Mouse (Mus musculus): ENCODE data around the gene 4632433K11Rik. TPM values are rescaled to one million over a fixed set of nuclear protein-coding genes. Genes with fewer than 3 reads are reported as not detected.

4632433K11Rik gene
- polyA plus RNA-seq, 1 experiment, result not detected

DNA sequence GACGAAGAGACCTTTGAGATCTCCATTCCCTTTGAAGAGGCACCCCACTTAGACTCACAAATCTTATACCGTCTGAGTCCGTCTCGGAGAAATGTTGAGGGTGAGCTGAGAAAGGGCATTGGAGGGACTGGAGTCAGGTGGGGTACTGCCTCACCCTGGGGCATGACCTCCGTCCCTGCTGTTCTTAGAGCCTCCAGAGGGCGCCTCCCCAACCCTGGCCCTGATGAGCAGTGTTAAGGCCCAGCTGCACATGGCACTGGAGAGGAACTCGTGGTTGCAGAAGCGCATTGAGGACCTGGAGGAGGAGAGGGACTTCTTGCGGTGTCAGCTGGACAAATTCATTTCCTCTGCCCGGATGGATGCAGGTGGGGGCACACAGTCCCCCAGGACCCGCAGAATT is 23.9 kb downstream of the 4632433K11Rik start:
- no peak overlapping the region for H3K4me3 ChIP-seq
- H3K79me2 ChIP-seq (ENCODE audit: control insufficient read depth, insufficient read depth), result peaks cover 3% of the 10 kb centered on the region
- peaks cover 13% of the 10 kb centered on the region for H3K27me3 ChIP-seq (ENCODE audit: control insufficient read depth, insufficient read depth, insufficient read length)
- H3K36me3 ChIP-seq (ENCODE audit: control insufficient read depth, insufficient read depth), result no peaks in the 10 kb centered on the region
- no peak overlapping the region for H3K4me2 ChIP-seq (ENCODE audit: low read depth)
- H3ac ChIP-seq (ENCODE audit: control insufficient read depth, insufficient read length), result no peak overlapping the region
- no peak for TF ChIP-seq POLR2A (IDR thresholded peaks at IDR 0.05; ENCODE audit: insufficient read length, low read depth)
- TF ChIP-seq E2F4 (IDR thresholded peaks at IDR 0.05; ENCODE audit: insufficient read depth), result no peak
- no peak for TF ChIP-seq SRF (IDR thresholded peaks at IDR 0.05; ENCODE audit: control insufficient read depth, insufficient read length, low read depth)
- TF ChIP-seq REST (IDR thresholded peaks at IDR 0.05; ENCODE audit: insufficient read depth, insufficient read length), result no peak
- no peak for TF ChIP-seq POLR2AphosphoS2 (IDR thresholded peaks at IDR 0.05; ENCODE audit: insufficient read length, low read depth)
- TF ChIP-seq MAX (IDR thresholded peaks at IDR 0.05; ENCODE audit: low read depth), result no peak
- no peak for TF ChIP-seq USF1 (IDR thresholded peaks at IDR 0.05; ENCODE audit: low read depth)
- TF ChIP-seq MYOG (IDR thresholded peaks at IDR 0.05; ENCODE audit: control insufficient read depth in 1 of 3, insufficient read depth in 1 of 3, insufficient read length in 2 of 3, low read depth in 2 of 3), result no peak

GRCm38 (mm10) chr7:5058631-5059030 is 24.7 kb downstream of the 4632433K11Rik start:
- Histone ChIP-seq H3K4me2 (ENCODE audit: low read depth) (no peak overlapping the region), H3ac (ENCODE audit: control insufficient read depth, insufficient read length) (no peak overlapping the region), H3K4me3 (no peak overlapping the region), H3K36me3 (ENCODE audit: control insufficient read depth, insufficient read depth) (no peaks in the 10 kb centered on the region), H3K79me2 (ENCODE audit: control insufficient read depth, insufficient read depth) (peaks cover 11% of the 10 kb centered on the region), H3K27me3 (ENCODE audit: control insufficient read depth, insufficient read depth, insufficient read length) (peaks cover 13% of the 10 kb centered on the region)
- TF ChIP-seq POLR2A (IDR thresholded peaks at IDR 0.05; ENCODE audit: insufficient read length, low read depth) (no peak), POLR2AphosphoS2 (IDR thresholded peaks at IDR 0.05; ENCODE audit: insufficient read length, low read depth) (no peak), USF1 (IDR thresholded peaks at IDR 0.05; ENCODE audit: low read depth) (no peak), REST (IDR thresholded peaks at IDR 0.05; ENCODE audit: insufficient read depth, insufficient read length) (no peak), CEBPB (IDR thresholded peaks at IDR 0.05; ENCODE audit: insufficient read depth, poor library complexity, severe bottlenecking) (no peak), SRF (IDR thresholded peaks at IDR 0.05; ENCODE audit: control insufficient read depth, insufficient read length, low read depth) (no peak), TCF3 (IDR thresholded peaks at IDR 0.05; ENCODE audit: insufficient read length, low read depth) (no peak), TCF12 (IDR thresholded peaks at IDR 0.05; ENCODE audit: insufficient read depth, poor library complexity, severe bottlenecking) (no peak), MYOG (IDR thresholded peaks at IDR 0.05; ENCODE audit: control insufficient read depth in 1 of 3, insufficient read depth in 1 of 3, insufficient read length in 2 of 3, low read depth in 2 of 3) (no peak)

DNA sequence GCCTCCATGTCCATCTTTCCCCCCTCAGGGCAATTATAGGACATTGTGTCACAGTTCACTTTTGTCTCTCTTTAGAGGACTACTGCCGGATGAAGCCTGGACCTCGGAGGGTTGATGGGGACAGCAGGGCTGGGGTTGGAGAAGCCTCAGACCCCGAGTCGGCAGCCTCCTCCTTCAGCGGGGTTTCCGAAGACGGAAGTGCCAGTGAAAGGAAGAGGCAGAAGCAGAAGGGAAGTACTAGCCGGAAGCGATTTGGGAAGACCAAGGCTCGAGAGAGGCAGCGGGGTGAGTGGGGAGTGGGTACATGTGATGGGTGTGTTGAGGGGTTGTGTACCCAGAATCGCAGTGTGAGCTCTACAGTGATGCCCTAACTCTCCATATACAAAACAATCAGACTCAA is 25.5 kb downstream of the 4632433K11Rik start:
- Histone ChIP-seq H3K4me2 (ENCODE audit: low read depth) (peak overlapping the region; percentile 97), H3K4me3 (peak overlapping the region; percentile 96), H3K79me2 (ENCODE audit: control insufficient read depth, insufficient read depth) (peaks cover 19% of the 10 kb centered on the region), H3K36me3 (ENCODE audit: control insufficient read depth, insufficient read depth) (no peaks in the 10 kb centered on the region), H3K27me3 (ENCODE audit: control insufficient read depth, insufficient read depth, insufficient read length) (peaks cover 13% of the 10 kb centered on the region), H3ac (ENCODE audit: control insufficient read depth, insufficient read length) (no peak overlapping the region)
- no peak for TF ChIP-seq POLR2AphosphoS2 (IDR thresholded peaks at IDR 0.05; ENCODE audit: insufficient read length, low read depth)
- no peak for TF ChIP-seq E2F4 (IDR thresholded peaks at IDR 0.05; ENCODE audit: insufficient read depth)
- no peak for TF ChIP-seq POLR2A (IDR thresholded peaks at IDR 0.05; ENCODE audit: insufficient read length, low read depth)
- no peak for TF ChIP-seq CEBPB (IDR thresholded peaks at IDR 0.05; ENCODE audit: insufficient read depth, poor library complexity, severe bottlenecking)
- TF ChIP-seq MYOD1 (IDR thresholded peaks at IDR 0.05; ENCODE audit: control insufficient read depth in 1 of 3, insufficient read length in 2 of 3, low read depth in 2 of 3), result no peak

DNA sequence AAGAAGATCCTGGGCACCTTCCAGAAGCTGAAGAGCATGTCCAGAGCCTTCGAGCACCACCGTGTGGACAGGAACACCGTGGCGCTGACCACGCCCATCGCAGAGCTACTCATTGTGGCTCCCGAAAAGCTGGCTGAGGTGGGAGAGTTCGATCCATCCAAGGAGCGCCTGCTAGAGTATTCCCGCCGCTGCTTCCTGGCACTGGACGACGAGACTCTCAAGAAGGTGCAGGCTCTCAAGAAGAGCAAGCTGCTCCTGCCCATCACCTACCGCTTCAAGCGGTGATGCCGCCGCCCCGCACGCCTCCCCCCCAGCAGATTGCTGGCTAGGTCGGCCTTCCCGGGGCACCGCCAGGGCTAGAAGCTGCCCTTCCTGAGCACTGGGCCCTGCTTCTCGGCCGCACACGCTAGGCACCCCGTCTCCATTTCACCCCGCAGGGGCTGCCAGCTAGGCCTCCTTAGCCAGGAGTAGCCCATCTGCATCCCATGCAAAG is 26.4 kb downstream of the 4632433K11Rik start:
- Histone ChIP-seq H3K79me2 (ENCODE audit: control insufficient read depth, insufficient read depth) (peaks cover 28% of the 10 kb centered on the region), H3K27me3 (ENCODE audit: control insufficient read depth, insufficient read depth, insufficient read length) (peaks cover 13% of the 10 kb centered on the region), H3K4me3 (peak overlapping the region; percentile 96), H3K36me3 (ENCODE audit: control insufficient read depth, insufficient read depth) (no peaks in the 10 kb centered on the region), H3K4me2 (ENCODE audit: low read depth) (peak overlapping the region; percentile 97), H3ac (ENCODE audit: control insufficient read depth, insufficient read length) (peak overlapping the region; percentile 96)
- TF ChIP-seq POLR2AphosphoS2 (IDR thresholded peaks at IDR 0.05; ENCODE audit: insufficient read length, low read depth), result no peak
- peak in 1 of 3 experiments; percentile 1 for TF ChIP-seq MYOG (IDR thresholded peaks at IDR 0.05; ENCODE audit: control insufficient read depth in 1 of 3, insufficient read depth in 1 of 3, insufficient read length in 2 of 3, low read depth in 2 of 3)

DNA sequence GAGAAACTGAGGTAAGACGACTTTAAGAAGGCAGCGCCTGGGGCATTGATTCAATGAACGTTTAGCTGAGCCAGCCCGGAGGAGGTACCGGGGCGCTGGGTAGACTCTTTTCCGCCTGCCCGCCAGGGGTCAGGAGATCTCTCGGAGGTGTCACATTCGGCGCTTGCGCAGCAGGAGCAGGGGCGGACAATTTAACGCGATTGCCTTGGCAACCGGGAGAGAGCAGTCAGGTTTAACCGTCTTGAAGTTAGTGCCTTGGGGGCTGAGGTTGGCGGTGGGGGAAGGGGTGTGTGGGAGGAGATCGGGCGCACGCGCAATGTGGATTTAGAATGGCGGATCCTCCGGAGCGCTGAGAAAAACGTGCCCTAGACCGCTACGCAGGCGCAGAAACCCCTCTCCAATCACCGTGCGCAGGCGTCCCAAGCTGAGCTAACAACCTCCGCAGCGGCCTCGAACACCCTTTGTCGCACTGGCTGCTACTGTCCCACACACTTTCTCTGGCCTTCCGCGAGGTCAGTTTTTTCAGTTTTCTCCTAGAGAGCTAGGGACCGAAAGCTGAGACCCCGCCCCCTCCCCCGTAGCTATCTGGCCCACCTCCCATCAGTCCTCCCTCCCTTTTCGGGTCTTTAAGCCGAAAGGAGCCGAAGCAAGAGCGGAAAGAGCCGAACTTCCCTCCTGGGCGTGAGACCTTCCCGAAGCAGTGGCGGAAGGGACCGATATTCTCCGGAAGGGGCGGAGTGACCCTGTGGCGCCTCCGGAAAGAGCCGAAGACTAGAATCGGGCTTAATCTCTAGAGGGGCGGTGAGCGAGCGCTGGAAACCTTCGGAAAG is 27.2 kb downstream of the 4632433K11Rik start:
- H3K4me3 ChIP-seq, result peak overlapping the region; percentile 96
- no peaks in the 10 kb centered on the region for H3K36me3 ChIP-seq (ENCODE audit: control insufficient read depth, insufficient read depth)
- peaks cover 9% of the 10 kb centered on the region for H3K27me3 ChIP-seq (ENCODE audit: control insufficient read depth, insufficient read depth, insufficient read length)
- H3K4me2 ChIP-seq (ENCODE audit: low read depth), result peak overlapping the region; percentile 97
- H3ac ChIP-seq (ENCODE audit: control insufficient read depth, insufficient read length), result peak overlapping the region; percentile 96
- peaks cover 37% of the 10 kb centered on the region for H3K79me2 ChIP-seq (ENCODE audit: control insufficient read depth, insufficient read depth)
- TF ChIP-seq MYOD1 (IDR thresholded peaks at IDR 0.05; ENCODE audit: control insufficient read depth in 1 of 3, insufficient read length in 2 of 3, low read depth in 2 of 3) (no peak), TCF3 (IDR thresholded peaks at IDR 0.05; ENCODE audit: insufficient read length, low read depth) (no peak), CEBPB (IDR thresholded peaks at IDR 0.05; ENCODE audit: insufficient read depth, poor library complexity, severe bottlenecking) (no peak), E2F4 (IDR thresholded peaks at IDR 0.05; ENCODE audit: insufficient read depth) (no peak), USF1 (IDR thresholded peaks at IDR 0.05; ENCODE audit: low read depth) (no peak), MAX (IDR thresholded peaks at IDR 0.05; ENCODE audit: low read depth) (no peak), REST (IDR thresholded peaks at IDR 0.05; ENCODE audit: insufficient read depth, insufficient read length) (no peak), MYOG (IDR thresholded peaks at IDR 0.05; ENCODE audit: control insufficient read depth in 1 of 3, insufficient read depth in 1 of 3, insufficient read length in 2 of 3, low read depth in 2 of 3) (no peak), POLR2AphosphoS2 (IDR thresholded peaks at IDR 0.05; ENCODE audit: insufficient read length, low read depth) (no peak), TCF12 (IDR thresholded peaks at IDR 0.05; ENCODE audit: insufficient read depth, poor library complexity, severe bottlenecking) (no peak), POLR2A (IDR thresholded peaks at IDR 0.05; ENCODE audit: insufficient read length, low read depth) (no peak), SRF (IDR thresholded peaks at IDR 0.05; ENCODE audit: control insufficient read depth, insufficient read length, low read depth) (no peak)
